Mouse (Mus musculus): ENCODE results near the gene Rbm47. TPM values are rescaled to one million over a fixed set of nuclear protein-coding genes. Genes with fewer than 3 reads are reported as not detected.

The Rbm47 gene
- polyA plus RNA-seq, 1 experiment from 2014 or later, result 1.0 TPM

- Histone ChIP-seq H3K4me1 (ENCODE audit: control insufficient read depth, insufficient read depth, low read length) (no peaks in the 10 kb centered on the region), H3K27me3 (ENCODE audit: control insufficient read depth, insufficient read depth, low read length) (no peaks in the 10 kb centered on the region), H3K9ac (replicated peaks; ENCODE audit: low read length) (no peak overlapping the region), H3K4me2 (ENCODE audit: low read length) (no peak overlapping the region), H3K9me3 (ENCODE audit: control insufficient read depth, low read length) (no peaks in the 10 kb centered on the region), H3K36me3 (ENCODE audit: control insufficient read depth, insufficient read depth, low read length) (no peaks in the 10 kb centered on the region), H3K27ac (replicated peaks; ENCODE audit: low read depth, low read length) (no peak overlapping the region), H3K4me3 (replicated peaks; ENCODE audit: low read depth, low read length) (no peak overlapping the region)
- WGBS, result 92% methylated on average over 7 of the region's 7 CpGs
- DNase-seq (no peak), ATAC-seq (ENCODE audit: low FRiP score, low TSS enrichment) (no peak)
Observed at GRCm38 (mm10) chr5:66105946-66106345, 67.0 kb downstream of the Rbm47 start.

GRCm38 (mm10) chr5:66105366-66105765 is 67.6 kb downstream of the Rbm47 start:
- no peaks in the 10 kb centered on the region for H3K27me3 ChIP-seq (ENCODE audit: control insufficient read depth, insufficient read depth, low read length)
- H3K4me3 ChIP-seq (replicated peaks; ENCODE audit: low read depth, low read length), result no peak overlapping the region
- H3K27ac ChIP-seq (replicated peaks; ENCODE audit: low read depth, low read length), result no peak overlapping the region
- no peak overlapping the region for H3K9ac ChIP-seq (replicated peaks; ENCODE audit: low read length)
- WGBS, result 88% methylated on average over 3 of the region's 3 CpGs
- H3K36me3 ChIP-seq (ENCODE audit: control insufficient read depth, insufficient read depth, low read length), result no peaks in the 10 kb centered on the region
- ATAC-seq (ENCODE audit: low FRiP score, low TSS enrichment) (no peak), DNase-seq (no peak)
- H3K4me2 ChIP-seq (ENCODE audit: low read length), result no peak overlapping the region
- H3K4me1 ChIP-seq (ENCODE audit: control insufficient read depth, insufficient read depth, low read length), result no peaks in the 10 kb centered on the region
- H3K9me3 ChIP-seq (ENCODE audit: control insufficient read depth, low read length), result no peaks in the 10 kb centered on the region

- H3K36me3 ChIP-seq (ENCODE audit: control insufficient read depth, insufficient read depth, low read length), result no peaks in the 10 kb centered on the region
- DNase-seq (no peak), ATAC-seq (ENCODE audit: low FRiP score, low TSS enrichment) (no peak)
- H3K4me1 ChIP-seq (ENCODE audit: control insufficient read depth, insufficient read depth, low read length), result no peaks in the 10 kb centered on the region
- H3K4me2 ChIP-seq (ENCODE audit: low read length), result no peak overlapping the region
- no peak overlapping the region for H3K9ac ChIP-seq (replicated peaks; ENCODE audit: low read length)
- H3K27me3 ChIP-seq (ENCODE audit: control insufficient read depth, insufficient read depth, low read length), result no peaks in the 10 kb centered on the region
- H3K9me3 ChIP-seq (ENCODE audit: control insufficient read depth, low read length), result no peaks in the 10 kb centered on the region
- WGBS, result 62% methylated on average over 5 of the region's 5 CpGs
- H3K27ac ChIP-seq (replicated peaks; ENCODE audit: low read depth, low read length), result no peak overlapping the region
- H3K4me3 ChIP-seq (replicated peaks; ENCODE audit: low read depth, low read length), result no peak overlapping the region
Observed at GRCm38 (mm10) chr5:66103386-66103785, 69.5 kb downstream of the Rbm47 start.

- WGBS, result 85% methylated on average over 3 of the region's 3 CpGs
- DNase-seq (no peak), ATAC-seq (ENCODE audit: low FRiP score, low TSS enrichment) (no peak)
- Histone ChIP-seq H3K4me1 (ENCODE audit: control insufficient read depth, insufficient read depth, low read length) (no peaks in the 10 kb centered on the region), H3K4me2 (ENCODE audit: low read length) (no peak overlapping the region), H3K4me3 (replicated peaks; ENCODE audit: low read depth, low read length) (no peak overlapping the region), H3K36me3 (ENCODE audit: control insufficient read depth, insufficient read depth, low read length) (no peaks in the 10 kb centered on the region), H3K9ac (replicated peaks; ENCODE audit: low read length) (no peak overlapping the region), H3K27me3 (ENCODE audit: control insufficient read depth, insufficient read depth, low read length) (no peaks in the 10 kb centered on the region), H3K9me3 (ENCODE audit: control insufficient read depth, low read length) (no peaks in the 10 kb centered on the region), H3K27ac (replicated peaks; ENCODE audit: low read depth, low read length) (no peak overlapping the region)
Observed at GRCm38 (mm10) chr5:66102821-66103220, 70.1 kb downstream of the Rbm47 start.

- H3K4me3 ChIP-seq (replicated peaks; ENCODE audit: low read depth, low read length), result no peak overlapping the region
- H3K9me3 ChIP-seq (ENCODE audit: control insufficient read depth, low read length), result no peaks in the 10 kb centered on the region
- H3K4me1 ChIP-seq (ENCODE audit: control insufficient read depth, insufficient read depth, low read length), result no peaks in the 10 kb centered on the region
- DNase-seq (no peak), ATAC-seq (ENCODE audit: low FRiP score, low TSS enrichment) (no peak)
- no peaks in the 10 kb centered on the region for H3K27me3 ChIP-seq (ENCODE audit: control insufficient read depth, insufficient read depth, low read length)
- no peaks in the 10 kb centered on the region for H3K36me3 ChIP-seq (ENCODE audit: control insufficient read depth, insufficient read depth, low read length)
- H3K9ac ChIP-seq (replicated peaks; ENCODE audit: low read length), result no peak overlapping the region
- WGBS, result 77% methylated on average over 3 of the region's 3 CpGs
- H3K27ac ChIP-seq (replicated peaks; ENCODE audit: low read depth, low read length), result no peak overlapping the region
- no peak overlapping the region for H3K4me2 ChIP-seq (ENCODE audit: low read length)
Observed at GRCm38 (mm10) chr5:66101577-66101976, 71.3 kb downstream of the Rbm47 start.

- no peak for ATAC-seq (ENCODE audit: low FRiP score, low TSS enrichment)
Observed at GRCm38 (mm10) chr5:66100322-66100721, 72.6 kb downstream of the Rbm47 start.

GRCm38 (mm10) chr5:66098094-66098871 is 74.6 kb downstream of the Rbm47 start:
- H3K9me3 ChIP-seq (ENCODE audit: control insufficient read depth, low read length), result no peaks in the 10 kb centered on the region
- no peak overlapping the region for H3K27ac ChIP-seq (replicated peaks; ENCODE audit: low read depth, low read length)
- no peaks in the 10 kb centered on the region for H3K27me3 ChIP-seq (ENCODE audit: control insufficient read depth, insufficient read depth, low read length)
- H3K9ac ChIP-seq (replicated peaks; ENCODE audit: low read length), result no peak overlapping the region
- H3K4me3 ChIP-seq (replicated peaks; ENCODE audit: low read depth, low read length), result no peak overlapping the region
- ATAC-seq (ENCODE audit: low FRiP score, low TSS enrichment), result no peak
- no peaks in the 10 kb centered on the region for H3K36me3 ChIP-seq (ENCODE audit: control insufficient read depth, insufficient read depth, low read length)
- WGBS, result 81% methylated on average over 7 of the region's 7 CpGs
- no peak overlapping the region for H3K4me2 ChIP-seq (ENCODE audit: low read length)
- no peaks in the 10 kb centered on the region for H3K4me1 ChIP-seq (ENCODE audit: control insufficient read depth, insufficient read depth, low read length)
- DNase-seq, result no peak

More at GRCm38 (mm10) chr5:66100322-66100721, 72.6 kb downstream of the Rbm47 start:
- no peak overlapping the region for H3K27ac ChIP-seq (replicated peaks; ENCODE audit: low read depth, low read length)
- 78% methylated on average over 8 of the region's 8 CpGs for WGBS
- no peaks in the 10 kb centered on the region for H3K27me3 ChIP-seq (ENCODE audit: control insufficient read depth, insufficient read depth, low read length)
- DNase-seq, result no peak
- H3K36me3 ChIP-seq (ENCODE audit: control insufficient read depth, insufficient read depth, low read length), result no peaks in the 10 kb centered on the region
- H3K4me1 ChIP-seq (ENCODE audit: control insufficient read depth, insufficient read depth, low read length), result no peaks in the 10 kb centered on the region
- no peak overlapping the region for H3K9ac ChIP-seq (replicated peaks; ENCODE audit: low read length)
- H3K4me3 ChIP-seq (replicated peaks; ENCODE audit: low read depth, low read length), result no peak overlapping the region
- H3K4me2 ChIP-seq (ENCODE audit: low read length), result no peak overlapping the region
- H3K9me3 ChIP-seq (ENCODE audit: control insufficient read depth, low read length), result no peaks in the 10 kb centered on the region

GRCm38 (mm10) chr5:66096081-66096480 is 76.8 kb downstream of the Rbm47 start:
- ATAC-seq (ENCODE audit: low FRiP score, low TSS enrichment), result no peak
- no peak for DNase-seq

GRCm38 (mm10) chr5:66095166-66095565 is 77.8 kb downstream of the Rbm47 start:
- no peak overlapping the region for H3K27ac ChIP-seq (replicated peaks; ENCODE audit: low read depth, low read length)
- no peak overlapping the region for H3K4me3 ChIP-seq (replicated peaks; ENCODE audit: low read depth, low read length)
- H3K9me3 ChIP-seq (ENCODE audit: control insufficient read depth, low read length), result no peaks in the 10 kb centered on the region
- 65% methylated on average over 6 of the region's 6 CpGs for WGBS
- no peaks in the 10 kb centered on the region for H3K36me3 ChIP-seq (ENCODE audit: control insufficient read depth, insufficient read depth, low read length)
- H3K27me3 ChIP-seq (ENCODE audit: control insufficient read depth, insufficient read depth, low read length), result no peaks in the 10 kb centered on the region
- H3K9ac ChIP-seq (replicated peaks; ENCODE audit: low read length), result no peak overlapping the region
- no peak overlapping the region for H3K4me2 ChIP-seq (ENCODE audit: low read length)
- DNase-seq (no peak), ATAC-seq (ENCODE audit: low FRiP score, low TSS enrichment) (no peak)
- no peaks in the 10 kb centered on the region for H3K4me1 ChIP-seq (ENCODE audit: control insufficient read depth, insufficient read depth, low read length)

More at GRCm38 (mm10) chr5:66096081-66096480, 76.8 kb downstream of the Rbm47 start:
- H3K9ac ChIP-seq (replicated peaks; ENCODE audit: low read length), result no peak overlapping the region
- no peaks in the 10 kb centered on the region for H3K36me3 ChIP-seq (ENCODE audit: control insufficient read depth, insufficient read depth, low read length)
- no peaks in the 10 kb centered on the region for H3K4me1 ChIP-seq (ENCODE audit: control insufficient read depth, insufficient read depth, low read length)
- H3K4me3 ChIP-seq (replicated peaks; ENCODE audit: low read depth, low read length), result no peak overlapping the region
- WGBS, result 93% methylated on average over 6 of the region's 6 CpGs
- no peaks in the 10 kb centered on the region for H3K27me3 ChIP-seq (ENCODE audit: control insufficient read depth, insufficient read depth, low read length)
- H3K4me2 ChIP-seq (ENCODE audit: low read length), result no peak overlapping the region
- H3K27ac ChIP-seq (replicated peaks; ENCODE audit: low read depth, low read length), result no peak overlapping the region
- no peaks in the 10 kb centered on the region for H3K9me3 ChIP-seq (ENCODE audit: control insufficient read depth, low read length)

Data from midbrain, embryonic 14.5 days (tissue).